Mouse (Mus musculus) cortical plate, adult 2 months (tissue): Measurements from ENCODE around the gene Slc22a12. TPM values are rescaled to one million over a fixed set of nuclear protein-coding genes. Genes with fewer than 3 reads are reported as not detected.
A peak's percentile ranks its signal among the peaks of the same experiment; 100 is the strongest.

Experiments
- H3K27ac ChIP-seq: fragments of 200-500 bp; 2 replicates; pipeline ENCODE4 v1.5.1; 2012; ENCODE audit warnings: low read length, control low read depth, inconsistent platforms; ENCODE audit not compliant: insufficient read depth
- H3K4me1 ChIP-seq: fragments of 200-500 bp; 2 replicates; pipeline ENCODE4 v1.6.1; 2011; ENCODE audit warnings: low read length; ENCODE audit not compliant: control insufficient read depth, insufficient read depth
- H3K4me3 ChIP-seq: fragments of 200-500 bp; 2 replicates; pipeline ENCODE4 v1.5.1; 2011; ENCODE audit warnings: mild to moderate bottlenecking, low read length, control low read depth; ENCODE audit not compliant: insufficient read depth
- CTCF ChIP-seq: fragments of 200-500 bp; IDR thresholded peaks from 2 replicates; pipeline ENCODE4 v1.5.1; 2011; ENCODE audit warnings: mild to moderate bottlenecking, control low read depth, low read length; ENCODE audit not compliant: insufficient read depth; ENCODE audit errors: extremely low read depth
- POLR2A ChIP-seq: fragments of 200-500 bp; IDR thresholded peaks from 2 replicates; pipeline ENCODE4 v1.6.1; 2011; ENCODE audit warnings: mild to moderate bottlenecking, low read length, control low read depth; ENCODE audit not compliant: insufficient read depth; ENCODE audit errors: extremely low read depth
- polyA plus RNA-seq: library from polyadenylated mRNA; depleted of rRNA; stranded (reverse); fragments of >200 nt; gene quantifications from 2 replicates; pipeline ENCODE4 v1.2.3, GENCODE M21; 2012

The Slc22a12 gene
- polyA plus RNA-seq, 1 experiment: 0.38 TPM

DNA sequence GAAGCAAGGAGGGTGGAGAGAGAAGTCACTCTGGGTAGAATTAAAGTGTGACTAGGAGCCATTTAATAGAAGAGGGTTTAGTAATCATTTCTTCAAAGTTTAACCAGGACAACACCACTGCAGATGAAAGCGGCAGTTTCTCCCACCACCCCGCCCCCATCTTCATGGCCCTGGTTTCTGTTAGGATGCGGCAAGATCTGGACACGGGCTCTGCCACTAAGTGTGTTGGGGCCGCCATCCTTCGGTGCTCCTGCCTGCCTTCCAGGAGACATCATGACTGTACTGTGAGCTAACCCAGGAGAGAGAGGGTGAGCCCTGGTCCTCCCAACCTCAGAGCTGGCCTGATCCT is 177 bp upstream of the Slc22a12 start:
- TF ChIP-seq CTCF (no peak), POLR2A (no peak)
- Histone ChIP-seq H3K4me1 (no peaks in the 10 kb centered on the region), H3K27ac (no peak overlapping the region)

DNA sequence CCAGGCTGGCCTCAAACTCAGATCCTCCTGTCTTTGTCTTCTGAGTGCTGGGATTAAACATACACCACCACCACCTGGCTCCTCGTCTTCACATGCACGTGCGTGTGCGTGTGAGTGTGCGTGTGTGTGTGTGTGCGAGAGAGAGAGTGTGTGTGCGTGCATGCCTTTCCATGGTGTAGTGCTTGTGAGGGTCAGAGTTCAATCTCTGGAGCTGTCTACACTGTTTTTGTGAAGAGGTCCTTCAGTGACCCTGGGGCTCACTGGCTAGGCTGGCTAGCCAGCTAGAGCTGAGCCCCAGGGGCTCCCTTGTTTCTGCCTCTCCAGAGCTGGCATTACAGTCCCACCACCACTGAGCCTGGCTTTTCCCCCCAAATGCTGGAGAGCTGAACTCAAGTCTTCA is 1.3 kb downstream of the Slc22a12 start:
- Histone ChIP-seq H3K4me3 (no peak overlapping the region), H3K27ac (no peak overlapping the region), H3K4me1 (no peaks in the 10 kb centered on the region)
- TF ChIP-seq CTCF (no peak), POLR2A (no peak)

More for the DNA sequence above, 177 bp upstream of the Slc22a12 start:
- H3K4me3 ChIP-seq: no peak overlapping the region

DNA sequence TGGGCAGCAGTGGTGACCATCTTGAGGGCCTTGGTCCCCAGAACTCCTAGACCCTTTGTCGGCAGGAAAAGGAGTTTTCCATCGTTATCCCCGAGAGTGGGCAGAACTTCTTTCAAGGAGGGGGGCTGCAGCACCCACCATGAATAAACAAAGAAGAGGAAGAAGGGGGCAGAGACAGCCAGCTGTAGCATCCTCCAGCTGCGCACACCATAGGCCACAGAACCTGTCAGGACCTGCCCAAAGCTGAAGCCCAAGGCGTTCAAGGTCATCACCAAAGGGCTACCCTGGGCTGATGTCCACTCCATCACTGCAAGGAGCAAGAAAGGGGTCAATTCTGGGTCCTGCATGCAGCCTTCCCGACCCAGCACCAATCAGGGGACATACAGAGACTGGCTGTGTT is 2.6 kb downstream of the Slc22a12 start:
- Histone ChIP-seq H3K27ac (no peak overlapping the region), H3K4me3 (no peak overlapping the region), H3K4me1 (no peaks in the 10 kb centered on the region)
- TF ChIP-seq CTCF (no peak), POLR2A (no peak)

DNA sequence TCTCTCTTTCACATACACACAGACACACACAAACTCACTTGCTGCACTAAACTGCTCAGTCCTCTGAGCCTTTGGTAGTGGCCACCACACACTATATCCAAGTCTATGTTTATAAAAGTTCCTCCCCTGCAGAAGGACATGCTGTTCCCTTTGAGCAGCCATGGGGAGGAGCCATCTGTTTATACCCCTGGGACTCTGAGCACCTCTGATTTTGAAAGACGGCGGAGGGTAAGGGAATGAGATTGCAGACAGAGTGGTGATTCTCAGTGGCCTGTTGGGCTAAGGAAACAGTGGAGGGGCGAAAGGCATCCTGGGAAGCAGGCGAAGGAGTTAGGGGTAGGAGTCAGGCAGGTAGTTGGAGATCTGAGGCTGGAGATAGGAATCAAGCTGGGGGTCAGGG is 3.2 kb downstream of the Slc22a12 start:
- Histone ChIP-seq H3K4me3 (no peak overlapping the region), H3K4me1 (no peaks in the 10 kb centered on the region)
- TF ChIP-seq CTCF: no peak
- no peak for TF ChIP-seq POLR2A

DNA sequence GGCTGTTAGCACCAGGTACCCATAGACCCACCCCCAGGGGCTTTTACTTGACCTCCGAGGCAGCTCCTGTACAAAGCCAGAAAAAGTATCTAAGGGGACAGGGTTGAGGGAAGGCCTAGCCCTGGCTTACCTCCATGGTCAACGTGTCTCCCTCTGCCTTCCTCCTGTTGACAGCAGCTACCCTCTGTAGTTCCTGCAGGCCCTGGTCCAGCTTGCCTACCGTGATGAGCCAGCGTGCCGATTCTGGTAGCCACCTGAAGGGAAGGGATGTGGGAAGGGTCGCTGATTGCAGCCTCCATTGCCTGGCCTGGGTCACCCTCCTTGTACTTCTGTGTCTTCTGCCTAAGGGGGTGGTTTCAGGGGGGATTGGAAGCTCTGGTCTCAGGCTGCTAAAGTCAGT is 4.3 kb downstream of the Slc22a12 start:
- Histone ChIP-seq H3K27ac (no peak overlapping the region), H3K4me1 (no peaks in the 10 kb centered on the region), H3K4me3 (no peak overlapping the region)
- TF ChIP-seq CTCF (no peak), POLR2A (no peak)

More for the DNA sequence above, 3.2 kb downstream of the Slc22a12 start:
- no peak overlapping the region for H3K27ac ChIP-seq

DNA sequence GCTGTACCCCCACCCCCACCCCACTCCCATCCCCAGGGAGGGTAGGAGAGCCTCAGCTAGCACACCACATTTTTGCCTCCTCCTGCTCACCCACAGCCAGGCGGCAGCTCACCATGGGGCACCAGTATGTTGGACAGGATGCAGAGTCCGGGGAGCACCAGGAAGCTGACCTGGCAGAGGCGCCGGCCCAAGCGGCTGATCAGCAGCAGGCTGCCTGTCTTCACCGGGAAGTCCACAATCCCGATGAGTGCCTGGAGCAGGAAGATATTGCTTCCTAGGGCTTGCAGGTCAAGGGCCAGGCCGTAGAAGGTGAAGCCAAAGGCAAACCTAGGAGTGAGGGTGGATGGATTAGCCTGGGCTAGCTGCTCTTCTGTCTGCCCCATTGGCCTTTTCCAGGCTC is 5.3 kb downstream of the Slc22a12 start:
- no peak overlapping the region for H3K27ac ChIP-seq
- peaks cover 4% of the 10 kb centered on the region; the same call in 1 of the 2 replicates for H3K4me1 ChIP-seq
- H3K4me3 ChIP-seq: no peak overlapping the region
- TF ChIP-seq POLR2A (no peak), CTCF (no peak)

DNA sequence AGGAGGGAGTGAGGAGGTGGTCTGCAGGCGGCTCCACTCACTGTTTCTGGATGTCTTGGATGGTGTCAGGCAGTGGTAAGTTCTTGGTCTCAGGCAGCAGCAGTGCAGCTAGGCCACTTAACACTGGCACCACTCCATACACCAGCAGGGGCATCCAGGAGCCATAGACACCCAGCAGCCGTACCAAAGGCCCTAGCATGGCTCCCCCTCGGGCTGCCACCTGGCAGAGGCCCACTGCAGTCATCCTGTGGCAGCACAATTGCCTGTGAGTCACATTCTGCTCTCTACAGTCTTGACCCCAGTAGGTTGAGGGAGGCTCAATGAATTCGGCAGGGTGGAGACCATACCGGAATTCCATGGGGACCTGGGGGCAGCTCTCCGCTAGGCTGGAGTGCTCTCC is 6.1 kb downstream of the Slc22a12 start:
- no peak overlapping the region for H3K27ac ChIP-seq
- TF ChIP-seq CTCF: no peak
- no peak for TF ChIP-seq POLR2A
- no peak overlapping the region for H3K4me3 ChIP-seq
- peaks cover 4% of the 10 kb centered on the region; the same call in 1 of the 2 replicates for H3K4me1 ChIP-seq

DNA sequence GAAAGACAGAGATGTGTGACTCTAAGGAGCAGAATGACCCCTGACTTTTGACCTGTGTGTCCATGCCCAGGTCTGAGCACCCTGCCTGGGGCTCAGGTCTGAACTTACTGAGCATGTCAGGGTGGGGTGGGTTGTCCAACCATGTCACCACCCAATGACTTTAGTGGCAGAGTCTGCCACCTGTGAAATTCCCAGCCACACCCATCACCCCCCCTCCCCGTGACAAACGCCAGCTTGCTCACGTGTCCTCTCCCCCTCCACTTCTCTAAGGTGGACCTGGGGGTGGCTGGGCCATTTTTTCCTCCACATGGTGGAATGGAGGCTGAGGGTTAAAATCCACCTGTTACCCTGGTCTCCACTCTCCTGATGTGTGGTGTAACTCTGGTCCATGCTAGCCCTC is 6.6 kb downstream of the Slc22a12 start:
- peaks cover 4% of the 10 kb centered on the region; the same call in 1 of the 2 replicates for H3K4me1 ChIP-seq
- H3K4me3 ChIP-seq: no peak overlapping the region
- no peak for TF ChIP-seq CTCF
- TF ChIP-seq POLR2A: no peak
- H3K27ac ChIP-seq: no peak overlapping the region

DNA sequence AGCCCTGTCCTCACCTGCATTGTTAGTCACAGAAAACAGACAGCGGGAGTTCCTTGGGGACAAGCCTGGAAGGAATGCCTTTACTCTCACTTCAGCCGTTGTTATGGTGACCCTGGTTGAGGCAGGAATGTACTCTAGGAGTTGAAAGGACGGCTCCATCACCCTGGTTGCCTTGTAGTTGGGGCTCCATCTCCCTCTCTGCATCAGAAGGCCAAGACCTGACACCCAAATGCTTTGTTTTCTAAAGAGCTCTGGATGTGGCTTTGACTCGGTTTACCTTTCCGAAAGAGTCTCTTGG is 8.8 kb downstream of the Slc22a12 start:
- TF ChIP-seq POLR2A (no peak), CTCF (no peak)
- H3K4me3 ChIP-seq: no peak overlapping the region
- no peak overlapping the region for H3K27ac ChIP-seq
- peaks cover 6% of the 10 kb centered on the region; the same call in 1 of the 2 replicates for H3K4me1 ChIP-seq

DNA sequence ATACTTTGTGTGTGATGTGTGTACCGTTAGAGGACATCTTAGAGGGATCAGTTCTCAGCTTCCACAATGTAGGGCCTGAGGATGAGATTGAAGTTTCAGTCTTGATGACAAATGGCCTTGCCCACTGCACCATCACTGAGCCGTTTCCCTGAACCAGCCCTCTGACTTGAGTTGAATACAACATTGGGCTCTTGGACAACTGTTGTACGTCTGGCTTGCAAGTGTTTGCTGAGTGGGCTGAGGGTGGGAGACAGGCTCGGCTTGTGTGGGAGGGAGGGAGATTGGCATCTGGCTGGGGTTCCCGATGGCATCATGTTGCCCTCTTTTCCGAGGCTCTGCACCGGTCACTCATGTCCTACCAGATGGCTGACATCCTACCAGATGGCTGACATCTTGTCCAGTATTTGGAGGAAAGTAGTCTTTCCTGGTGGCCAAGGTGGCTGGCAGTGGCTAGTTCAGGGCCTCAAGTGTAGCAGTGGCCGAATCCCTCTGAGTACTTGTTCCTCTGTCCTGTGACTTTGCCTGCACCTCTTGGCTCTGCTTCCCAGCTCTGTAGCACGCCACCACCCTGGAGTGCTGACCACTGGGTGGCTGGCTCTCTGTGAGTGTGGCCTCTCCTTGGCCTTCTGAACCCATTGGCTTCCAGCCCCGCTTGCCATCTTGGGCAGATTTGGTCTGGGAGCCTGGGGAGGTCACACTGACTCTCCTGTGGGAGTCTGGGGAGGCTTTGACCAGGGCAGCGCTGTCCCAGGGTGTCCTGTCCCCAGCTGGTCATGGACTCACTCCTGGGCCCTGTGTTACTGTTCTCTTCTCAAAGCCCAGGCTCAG is 9.3 kb downstream of the Slc22a12 start:
- Histone ChIP-seq H3K4me3 (no peak overlapping the region), H3K4me1 (peaks cover 6% of the 10 kb centered on the region; the same call in 1 of the 2 replicates), H3K27ac (peak overlapping the region; percentile 14; the same call in 1 of the 2 replicates)
- TF ChIP-seq CTCF (no peak), POLR2A (no peak)

DNA sequence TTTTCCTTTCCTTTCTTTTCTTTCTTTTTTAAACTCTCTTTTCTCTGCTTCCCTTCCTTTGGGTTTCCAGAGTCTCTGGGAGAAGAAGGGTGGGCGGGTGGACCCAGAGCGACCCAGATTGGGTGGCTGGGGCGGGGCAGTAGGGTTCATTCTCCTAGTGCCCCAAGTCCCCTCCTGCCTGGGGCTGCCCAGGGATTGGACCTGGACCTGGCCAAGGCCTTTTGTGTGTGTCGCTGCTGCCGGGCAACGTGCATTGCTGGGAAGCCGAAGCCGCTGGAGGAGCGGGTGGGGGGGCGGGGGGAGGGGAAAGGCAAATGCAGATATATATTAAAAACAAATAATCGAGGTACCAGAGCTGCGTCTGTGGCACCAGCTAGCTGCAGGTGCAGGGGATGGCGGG is 10.2 kb downstream of the Slc22a12 start:
- H3K4me3 ChIP-seq: no peak overlapping the region

More for the DNA sequence above, 10.2 kb downstream of the Slc22a12 start:
- Histone ChIP-seq H3K4me1 (peaks cover 13% of the 10 kb centered on the region), H3K27ac (no peak overlapping the region)
- TF ChIP-seq CTCF: no peak
